Mouse (Mus musculus): ENCODE measurements around the gene Elof1.

GRCm38 (mm10) chr9:22125246-22126027, 8.5 kb upstream of the Elof1 start:
- TF ChIP-seq CTCF (IDR thresholded peaks at IDR 0.05; ENCODE audit: extremely low read depth, insufficient read depth, insufficient read length, insufficient replicate concordance) (no peak), POLR2A (IDR thresholded peaks at IDR 0.05; ENCODE audit: low read depth, low read length) (no peak; the same call in 1 of the 2 replicates)

All from spleen, adult 2 months (tissue).